Mouse (Mus musculus) brain, embryonic 14.5 days (tissue): ENCODE results near the gene Krr1.

ENCODE experiments used
- CTCF ChIP-seq: fragments of 200-500 bp; IDR thresholded peaks from 2 replicates; pipeline ENCODE4 v1.5.1; 2012; ENCODE audit warnings: inconsistent platforms, mild to moderate bottlenecking, moderate library complexity, borderline replicate concordance; ENCODE audit not compliant: insufficient read depth, insufficient read length; ENCODE audit errors: extremely low read depth
- POLR2A ChIP-seq: fragments of 200-500 bp; IDR thresholded peaks from 2 replicates; pipeline ENCODE4 v1.6.1; 2012; ENCODE audit warnings: mild to moderate bottlenecking, inconsistent platforms, borderline replicate concordance; ENCODE audit not compliant: poor library complexity, insufficient read depth, insufficient read length, severe bottlenecking; ENCODE audit errors: extremely low read depth

DNA sequence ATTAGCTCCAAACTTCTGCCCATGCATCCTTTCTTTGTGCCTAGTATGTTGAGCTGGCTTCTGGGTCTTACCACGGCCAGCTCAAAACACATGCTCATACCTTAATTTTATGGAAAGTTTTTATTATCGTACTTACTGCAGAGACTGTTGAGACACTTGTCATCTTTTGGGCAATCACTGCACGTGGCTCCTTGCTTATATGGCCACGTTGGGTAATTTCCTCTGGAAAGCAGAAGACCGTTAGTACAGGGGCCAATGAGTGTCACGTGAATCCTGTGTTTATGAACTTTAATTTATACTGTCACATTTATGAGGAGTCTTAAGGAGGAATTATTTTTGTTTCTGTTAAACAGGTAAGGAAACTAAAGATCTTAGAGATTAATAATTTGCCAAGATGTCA, 14.0 kb downstream of the Krr1 start:
- TF ChIP-seq CTCF (no peak), POLR2A (no peak)
